Mouse (Mus musculus): ENCODE measurements around the gene Fcrl6.

The Fcrl6 gene

GRCm38 (mm10) chr1:172548501-172548900 is 53.9 kb downstream of the Fcrl6 start:
- no peak for DNase-seq (ENCODE audit: extremely low read depth, low read depth)

All from MEL-GATA-1-ER (cell line).